Mouse (Mus musculus): ENCODE data around the gene Foxn3. TPM values are rescaled to one million over a fixed set of nuclear protein-coding genes. Genes with fewer than 3 reads are reported as not detected.

Foxn3 gene
- polyA plus RNA-seq, 1 experiment from 2014 or later, result 97.6 TPM

- 79% methylated on average over 7 of the region's 7 CpGs for WGBS
- Histone ChIP-seq H3K4me2 (replicated peaks) (no peak overlapping the region), H3K36me3 (no peaks in the 10 kb centered on the region; the same call in 1 of the 2 replicates), H3K4me3 (replicated peaks) (no peak overlapping the region), H3K27ac (replicated peaks) (no peak overlapping the region), H3K27me3 (no peaks in the 10 kb centered on the region), H3K9me3 (replicated peaks) (no peaks in the 10 kb centered on the region), H3K4me1 (peaks cover 33% of the 10 kb centered on the region), H3K9ac (no peak overlapping the region)
- no peak for ATAC-seq (ENCODE audit: insufficient number of reproducible peaks, low FRiP score, low TSS enrichment, low read depth)
Observed at GRCm38 (mm10) chr12:99266434-99266833, 296.9 kb downstream of the Foxn3 start.

GRCm38 (mm10) chr12:99265777-99266176, 297.6 kb downstream of the Foxn3 start:
- no peak overlapping the region for H3K4me3 ChIP-seq (replicated peaks)
- H3K27ac ChIP-seq (replicated peaks), result no peak overlapping the region
- ATAC-seq (ENCODE audit: insufficient number of reproducible peaks, low FRiP score, low TSS enrichment, low read depth), result no peak
- WGBS, result 92% methylated on average over 6 of the region's 6 CpGs
- no peaks in the 10 kb centered on the region for H3K27me3 ChIP-seq
- no peaks in the 10 kb centered on the region; the same call in 1 of the 2 replicates for H3K36me3 ChIP-seq
- no peaks in the 10 kb centered on the region for H3K9me3 ChIP-seq (replicated peaks)
- peaks cover 37% of the 10 kb centered on the region for H3K4me1 ChIP-seq
- no peak overlapping the region for H3K4me2 ChIP-seq (replicated peaks)
- H3K9ac ChIP-seq, result no peak overlapping the region

GRCm38 (mm10) chr12:99264386-99264785, 299.0 kb downstream of the Foxn3 start:
- H3K4me1 ChIP-seq, result peaks cover 44% of the 10 kb centered on the region
- no peaks in the 10 kb centered on the region for H3K9me3 ChIP-seq (replicated peaks)
- no peaks in the 10 kb centered on the region; the same call in 1 of the 2 replicates for H3K36me3 ChIP-seq
- H3K4me3 ChIP-seq (replicated peaks), result no peak overlapping the region
- no peak overlapping the region for H3K27ac ChIP-seq (replicated peaks)
- H3K9ac ChIP-seq, result no peak overlapping the region
- no peak overlapping the region for H3K4me2 ChIP-seq (replicated peaks)
- ATAC-seq (ENCODE audit: insufficient number of reproducible peaks, low FRiP score, low TSS enrichment, low read depth), result no peak
- no peaks in the 10 kb centered on the region for H3K27me3 ChIP-seq
- 62% methylated on average over 7 of the region's 7 CpGs for WGBS

GRCm38 (mm10) chr12:99263592-99264335, 299.6 kb downstream of the Foxn3 start:
- Histone ChIP-seq H3K4me3 (replicated peaks) (no peak overlapping the region), H3K27me3 (no peaks in the 10 kb centered on the region), H3K4me2 (replicated peaks) (no peak overlapping the region), H3K4me1 (peaks cover 43% of the 10 kb centered on the region), H3K9me3 (replicated peaks) (no peaks in the 10 kb centered on the region), H3K36me3 (no peaks in the 10 kb centered on the region; the same call in 1 of the 2 replicates), H3K27ac (replicated peaks) (no peak overlapping the region), H3K9ac (no peak overlapping the region)
- no peak for ATAC-seq (ENCODE audit: insufficient number of reproducible peaks, low FRiP score, low TSS enrichment, low read depth)
- WGBS, result 79% methylated on average over 12 of the region's 12 CpGs

- Histone ChIP-seq H3K27me3 (no peaks in the 10 kb centered on the region), H3K4me1 (peaks cover 49% of the 10 kb centered on the region), H3K4me3 (replicated peaks) (no peak overlapping the region), H3K36me3 (no peaks in the 10 kb centered on the region; the same call in 1 of the 2 replicates), H3K9ac (no peak overlapping the region), H3K27ac (replicated peaks) (no peak overlapping the region), H3K9me3 (replicated peaks) (no peaks in the 10 kb centered on the region), H3K4me2 (replicated peaks) (no peak overlapping the region)
- whole genome bisulfite sequencing, result 46% methylated on average over 1 of the region's 1 CpGs
- no peak for ATAC-seq (ENCODE audit: insufficient number of reproducible peaks, low FRiP score, low TSS enrichment, low read depth)
Observed at GRCm38 (mm10) chr12:99262840-99263239, 300.5 kb downstream of the Foxn3 start.

GRCm38 (mm10) chr12:99262066-99262599, 301.2 kb downstream of the Foxn3 start:
- Histone ChIP-seq H3K9me3 (replicated peaks) (no peaks in the 10 kb centered on the region), H3K4me2 (replicated peaks) (no peak overlapping the region), H3K36me3 (no peaks in the 10 kb centered on the region; the same call in 1 of the 2 replicates), H3K27ac (replicated peaks) (no peak overlapping the region), H3K4me3 (replicated peaks) (no peak overlapping the region), H3K27me3 (no peaks in the 10 kb centered on the region), H3K9ac (no peak overlapping the region), H3K4me1 (peaks cover 49% of the 10 kb centered on the region)
- 81% methylated on average over 11 of the region's 11 CpGs for WGBS
- no peak for ATAC-seq (ENCODE audit: insufficient number of reproducible peaks, low FRiP score, low TSS enrichment, low read depth)

- H3K27ac ChIP-seq (replicated peaks), result peak overlapping the region; percentile 48; the same call in 1 of the 2 replicates
- no peak overlapping the region for H3K4me3 ChIP-seq (replicated peaks)
- H3K4me2 ChIP-seq (replicated peaks), result no peak overlapping the region
- no peak for ATAC-seq (ENCODE audit: insufficient number of reproducible peaks, low FRiP score, low TSS enrichment, low read depth)
- WGBS, result 33% methylated on average over 10 of the region's 10 CpGs
- peaks cover 43% of the 10 kb centered on the region for H3K4me1 ChIP-seq
- no peak overlapping the region for H3K9ac ChIP-seq
- H3K27me3 ChIP-seq, result no peaks in the 10 kb centered on the region
- H3K36me3 ChIP-seq, result no peaks in the 10 kb centered on the region
- H3K9me3 ChIP-seq (replicated peaks), result no peaks in the 10 kb centered on the region
Observed at GRCm38 (mm10) chr12:99260171-99260570, 303.2 kb downstream of the Foxn3 start.

- Histone ChIP-seq H3K9ac (no peak overlapping the region), H3K4me1 (peaks cover 29% of the 10 kb centered on the region), H3K9me3 (replicated peaks) (no peaks in the 10 kb centered on the region), H3K36me3 (no peaks in the 10 kb centered on the region), H3K4me3 (replicated peaks) (no peak overlapping the region), H3K27ac (replicated peaks) (no peak overlapping the region), H3K27me3 (no peaks in the 10 kb centered on the region), H3K4me2 (replicated peaks) (no peak overlapping the region)
- ATAC-seq (ENCODE audit: insufficient number of reproducible peaks, low FRiP score, low TSS enrichment, low read depth), result no peak
- WGBS, result 76% methylated on average over 5 of the region's 5 CpGs
Observed at GRCm38 (mm10) chr12:99257570-99257969, 305.8 kb downstream of the Foxn3 start.

- no peaks in the 10 kb centered on the region for H3K36me3 ChIP-seq
- H3K9me3 ChIP-seq (replicated peaks), result no peaks in the 10 kb centered on the region
- no peak overlapping the region for H3K9ac ChIP-seq
- H3K27ac ChIP-seq (replicated peaks), result no peak overlapping the region
- 83% methylated on average over 8 of the region's 8 CpGs for WGBS
- no peaks in the 10 kb centered on the region for H3K27me3 ChIP-seq
- no peak for ATAC-seq (ENCODE audit: insufficient number of reproducible peaks, low FRiP score, low TSS enrichment, low read depth)
- no peak overlapping the region for H3K4me3 ChIP-seq (replicated peaks)
- H3K4me2 ChIP-seq (replicated peaks), result no peak overlapping the region
- peaks cover 23% of the 10 kb centered on the region for H3K4me1 ChIP-seq
Observed at GRCm38 (mm10) chr12:99256997-99257396, 306.4 kb downstream of the Foxn3 start.

- Histone ChIP-seq H3K4me1 (peaks cover 23% of the 10 kb centered on the region), H3K4me2 (replicated peaks) (no peak overlapping the region), H3K9ac (no peak overlapping the region), H3K36me3 (no peaks in the 10 kb centered on the region), H3K9me3 (replicated peaks) (no peaks in the 10 kb centered on the region), H3K27ac (replicated peaks) (no peak overlapping the region), H3K4me3 (replicated peaks) (no peak overlapping the region), H3K27me3 (no peaks in the 10 kb centered on the region)
- ATAC-seq (ENCODE audit: insufficient number of reproducible peaks, low FRiP score, low TSS enrichment, low read depth), result no peak
- 89% methylated on average over 5 of the region's 5 CpGs for WGBS
Observed at GRCm38 (mm10) chr12:99256463-99256862, 306.9 kb downstream of the Foxn3 start.

GRCm38 (mm10) chr12:99254436-99254835, 308.9 kb downstream of the Foxn3 start:
- Histone ChIP-seq H3K9me3 (replicated peaks) (no peaks in the 10 kb centered on the region), H3K4me1 (peaks cover 9% of the 10 kb centered on the region), H3K27ac (replicated peaks) (no peak overlapping the region), H3K36me3 (no peaks in the 10 kb centered on the region), H3K4me2 (replicated peaks) (no peak overlapping the region), H3K27me3 (no peaks in the 10 kb centered on the region), H3K9ac (no peak overlapping the region), H3K4me3 (replicated peaks) (no peak overlapping the region)
- no peak for ATAC-seq (ENCODE audit: insufficient number of reproducible peaks, low FRiP score, low TSS enrichment, low read depth)
- WGBS, result 84% methylated on average over 8 of the region's 8 CpGs

- Histone ChIP-seq H3K4me1 (peaks cover 5% of the 10 kb centered on the region), H3K27me3 (no peaks in the 10 kb centered on the region), H3K4me3 (replicated peaks) (no peak overlapping the region), H3K9ac (no peak overlapping the region), H3K4me2 (replicated peaks) (no peak overlapping the region), H3K36me3 (no peaks in the 10 kb centered on the region), H3K9me3 (replicated peaks) (no peaks in the 10 kb centered on the region), H3K27ac (replicated peaks) (no peak overlapping the region)
- 79% methylated on average over 10 of the region's 10 CpGs for WGBS
- no peak for ATAC-seq (ENCODE audit: insufficient number of reproducible peaks, low FRiP score, low TSS enrichment, low read depth)
Observed at GRCm38 (mm10) chr12:99253562-99253961, 309.8 kb downstream of the Foxn3 start.

Data from embryonic facial prominence, embryonic 15.5 days (tissue).